Mouse (Mus musculus) cortical plate, adult 2 months (tissue): ENCODE results near the gene Kctd20. TPM values are rescaled to one million over a fixed set of nuclear protein-coding genes. Genes with fewer than 3 reads are reported as not detected.

Experiments
- H3K27ac ChIP-seq: fragments of 200-500 bp; 2 replicates; pipeline ENCODE4 v1.5.1; 2012; ENCODE audit warnings: low read length, control low read depth, inconsistent platforms; ENCODE audit not compliant: insufficient read depth
- H3K4me1 ChIP-seq: fragments of 200-500 bp; 2 replicates; pipeline ENCODE4 v1.6.1; 2011; ENCODE audit warnings: low read length; ENCODE audit not compliant: control insufficient read depth, insufficient read depth
- H3K4me3 ChIP-seq: fragments of 200-500 bp; 2 replicates; pipeline ENCODE4 v1.5.1; 2011; ENCODE audit warnings: mild to moderate bottlenecking, low read length, control low read depth; ENCODE audit not compliant: insufficient read depth
- CTCF ChIP-seq: fragments of 200-500 bp; IDR thresholded peaks from 2 replicates; pipeline ENCODE4 v1.5.1; 2011; ENCODE audit warnings: mild to moderate bottlenecking, control low read depth, low read length; ENCODE audit not compliant: insufficient read depth; ENCODE audit errors: extremely low read depth
- POLR2A ChIP-seq: fragments of 200-500 bp; IDR thresholded peaks from 2 replicates; pipeline ENCODE4 v1.6.1; 2011; ENCODE audit warnings: mild to moderate bottlenecking, low read length, control low read depth; ENCODE audit not compliant: insufficient read depth; ENCODE audit errors: extremely low read depth
- polyA plus RNA-seq: library from polyadenylated mRNA; depleted of rRNA; stranded (reverse); fragments of >200 nt; gene quantifications from 2 replicates; pipeline ENCODE4 v1.2.3, GENCODE M21; 2012

The Kctd20 gene
- polyA plus RNA-seq, 1 experiment: 46.5 TPM

DNA sequence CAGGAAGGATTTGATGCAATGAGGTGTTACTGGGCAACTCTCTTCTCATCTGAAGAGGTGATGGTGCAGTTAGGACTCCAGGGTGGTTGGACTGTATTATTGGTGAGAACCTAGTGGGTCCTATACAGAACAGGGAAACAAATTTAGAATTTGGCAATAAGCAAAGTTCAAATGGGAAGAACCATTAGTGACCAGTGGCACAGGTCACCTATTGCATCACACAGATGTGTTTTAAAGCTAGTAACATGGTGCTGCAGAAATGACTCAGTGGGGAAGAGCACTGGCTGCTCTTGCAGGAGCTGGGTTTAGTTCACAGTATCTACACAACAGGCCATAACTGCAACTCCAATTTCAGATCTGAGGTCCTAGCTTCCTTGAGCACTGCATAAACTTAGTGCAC lies 18.4 kb downstream of the Kctd20 start:
- Histone ChIP-seq H3K4me3 (no peak overlapping the region), H3K27ac (no peak overlapping the region), H3K4me1 (no peaks in the 10 kb centered on the region)
- no peak for TF ChIP-seq CTCF
- TF ChIP-seq POLR2A: no peak

- Histone ChIP-seq H3K27ac (no peak overlapping the region), H3K4me1 (no peaks in the 10 kb centered on the region), H3K4me3 (no peak overlapping the region)
- no peak for TF ChIP-seq CTCF
- TF ChIP-seq POLR2A: no peak
These were observed 27.3 kb downstream of the Kctd20 start for GRCm38 (mm10) chr17:28979091-28979490.

GRCm38 (mm10) chr17:28981081-28981480 lies 29.3 kb downstream of the Kctd20 start:
- TF ChIP-seq CTCF (no peak), POLR2A (no peak)
- no peaks in the 10 kb centered on the region for H3K4me1 ChIP-seq
- no peak overlapping the region for H3K27ac ChIP-seq
- no peak overlapping the region for H3K4me3 ChIP-seq

DNA sequence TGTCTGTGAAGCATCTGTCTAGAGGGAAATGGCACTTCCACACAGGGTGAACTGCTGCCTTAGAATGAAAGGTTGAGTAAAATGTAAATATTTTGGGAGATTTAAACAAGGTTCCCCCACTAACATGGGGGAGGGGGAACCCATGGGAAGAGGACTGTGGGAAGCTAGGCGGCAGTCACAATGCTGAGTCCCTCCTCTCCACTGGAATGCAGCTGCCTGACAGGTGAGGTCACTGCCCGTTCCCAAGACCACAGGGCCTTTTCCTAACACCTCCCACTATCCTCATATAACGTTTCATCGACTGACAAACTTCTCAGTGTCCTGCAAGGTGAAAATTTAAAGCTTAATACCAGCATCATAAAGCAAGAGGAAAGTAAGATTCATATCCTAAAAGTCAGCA lies 30.8 kb downstream of the Kctd20 start:
- no peak overlapping the region for H3K27ac ChIP-seq
- H3K4me1 ChIP-seq: no peaks in the 10 kb centered on the region
- TF ChIP-seq POLR2A (no peak), CTCF (no peak)
- H3K4me3 ChIP-seq: no peak overlapping the region

- Histone ChIP-seq H3K4me3 (no peak overlapping the region), H3K4me1 (no peaks in the 10 kb centered on the region), H3K27ac (no peak overlapping the region)
- no peak for TF ChIP-seq CTCF
- no peak for TF ChIP-seq POLR2A
These were observed 33.1 kb downstream of the Kctd20 start for GRCm38 (mm10) chr17:28984724-28985420.

DNA sequence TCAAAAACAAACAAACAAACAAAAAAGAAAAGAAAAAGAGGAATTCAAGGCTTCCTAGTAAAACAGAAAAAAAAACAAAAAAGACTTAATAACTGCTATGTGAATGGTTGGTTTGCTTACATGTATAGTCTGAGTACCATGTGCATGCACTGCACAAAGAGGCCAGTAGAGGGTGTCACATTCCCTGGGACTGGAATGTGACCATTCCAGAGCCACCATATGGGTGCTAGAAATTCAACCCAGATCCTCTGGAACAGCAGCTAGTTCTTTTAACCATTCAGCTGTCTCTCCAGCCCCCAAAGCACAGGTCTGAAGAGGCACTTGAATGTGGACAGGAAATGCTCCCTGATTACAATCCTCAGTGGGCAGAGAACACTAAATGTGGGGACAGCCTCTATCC lies 35.1 kb downstream of the Kctd20 start:
- Histone ChIP-seq H3K4me3 (no peak overlapping the region), H3K4me1 (no peaks in the 10 kb centered on the region), H3K27ac (no peak overlapping the region)
- TF ChIP-seq CTCF (peak; percentile 40; the same call in 1 of the 2 replicates), POLR2A (no peak)

GRCm38 (mm10) chr17:28987713-28988112 lies 36.0 kb downstream of the Kctd20 start:
- TF ChIP-seq CTCF (peak; percentile 70), POLR2A (no peak)
- Histone ChIP-seq H3K4me3 (no peak overlapping the region), H3K27ac (no peak overlapping the region), H3K4me1 (no peaks in the 10 kb centered on the region; the same call in 1 of the 2 replicates)

DNA sequence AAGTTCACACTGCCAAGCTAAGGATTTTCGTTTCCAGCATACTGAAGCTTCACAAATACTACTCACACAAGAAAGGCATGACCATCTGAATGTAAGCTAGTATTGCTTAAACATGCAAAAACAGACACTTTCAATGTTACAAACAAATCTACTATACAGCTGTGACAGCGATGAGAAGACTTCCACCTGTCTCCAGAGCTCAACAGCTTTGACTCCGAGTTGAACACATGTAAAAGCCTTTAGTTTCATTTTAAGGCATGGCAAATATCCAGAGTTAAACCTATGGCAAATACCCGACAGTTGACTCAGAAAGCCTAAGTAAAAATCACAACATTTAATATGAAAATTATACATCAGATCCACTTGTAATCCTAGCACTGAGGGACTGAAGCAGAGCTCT lies 36.5 kb downstream of the Kctd20 start:
- H3K4me1 ChIP-seq: no peaks in the 10 kb centered on the region; the same call in 1 of the 2 replicates
- no peak overlapping the region for H3K4me3 ChIP-seq
- TF ChIP-seq POLR2A (no peak), CTCF (no peak)
- H3K27ac ChIP-seq: no peak overlapping the region

DNA sequence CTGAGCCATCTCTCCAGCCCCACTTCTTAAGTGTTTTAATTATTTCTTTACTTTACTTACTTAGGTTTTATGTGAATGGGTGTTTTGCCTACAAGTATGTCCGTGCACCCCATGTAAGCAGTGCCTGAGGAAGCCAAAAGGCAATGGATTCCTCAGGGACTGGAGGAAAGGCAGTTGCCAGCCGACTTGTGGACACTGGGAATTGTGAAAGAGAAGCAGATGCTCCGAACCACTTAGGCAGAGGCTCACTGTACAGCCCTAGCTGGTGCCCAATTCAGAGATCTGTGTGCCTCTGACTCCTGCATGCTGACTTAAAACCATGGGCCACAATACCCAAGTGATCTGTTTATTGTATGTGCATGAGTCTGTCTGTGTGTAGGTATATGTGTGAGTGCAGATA lies 37.2 kb downstream of the Kctd20 start:
- Histone ChIP-seq H3K27ac (no peak overlapping the region), H3K4me1 (no peaks in the 10 kb centered on the region; the same call in 1 of the 2 replicates), H3K4me3 (no peak overlapping the region)
- TF ChIP-seq CTCF (no peak), POLR2A (no peak)

GRCm38 (mm10) chr17:28990060-28990459 lies 38.3 kb downstream of the Kctd20 start:
- Histone ChIP-seq H3K27ac (no peak overlapping the region), H3K4me3 (no peak overlapping the region), H3K4me1 (no peaks in the 10 kb centered on the region; the same call in 1 of the 2 replicates)
- no peak for TF ChIP-seq CTCF
- TF ChIP-seq POLR2A: no peak
